Mouse (Mus musculus) 3134 (cell line): ENCODE data around the gene Sfrp4.

Experiments
- DNase-seq: peaks from one replicate; pipeline ENCODE4 v3.0.0-alpha.2; 2011; ENCODE audit warnings: low spot score; ENCODE audit not compliant: insufficient read length; ENCODE audit errors: extremely low read depth

The Sfrp4 gene

GRCm38 (mm10) chr13:19630768-19631709 is 8.1 kb downstream of the Sfrp4 start:
- no peak for DNase-seq

- DNase-seq = no peak
Observed at GRCm38 (mm10) chr13:19636131-19636530, 13.2 kb downstream of the Sfrp4 start.

- DNase-seq = no peak
Observed at GRCm38 (mm10) chr13:19640203-19640851, 17.4 kb downstream of the Sfrp4 start.

GRCm38 (mm10) chr13:19643519-19643918 is 20.6 kb downstream of the Sfrp4 start:
- no peak for DNase-seq

GRCm38 (mm10) chr13:19644225-19644624 is 21.3 kb downstream of the Sfrp4 start:
- no peak for DNase-seq

GRCm38 (mm10) chr13:19649824-19650223 is 26.9 kb downstream of the Sfrp4 start:
- no peak for DNase-seq

- DNase-seq = no peak
Observed at GRCm38 (mm10) chr13:19652405-19652804, 29.5 kb downstream of the Sfrp4 start.

GRCm38 (mm10) chr13:19668355-19669140 is 45.6 kb downstream of the Sfrp4 start:
- DNase-seq = no peak

GRCm38 (mm10) chr13:19674025-19674424 is 51.1 kb downstream of the Sfrp4 start:
- no peak for DNase-seq

GRCm38 (mm10) chr13:19674601-19675000 is 51.7 kb downstream of the Sfrp4 start:
- no peak for DNase-seq
